Mouse (Mus musculus) bone marrow, adult 2 months (tissue): ENCODE results near the gene Trim63.

Source experiments
- CTCF ChIP-seq: fragments of 200-500 bp; IDR thresholded peaks from 2 replicates; pipeline ENCODE4 v1.5.1; 2011; ENCODE audit warnings: low read length, control low read depth; ENCODE audit not compliant: control insufficient read depth, insufficient read depth
- POLR2A ChIP-seq: fragments of 200-500 bp; IDR thresholded peaks from 2 replicates; pipeline ENCODE4 v1.6.1; 2011; ENCODE audit warnings: low read depth, mild to moderate bottlenecking, control low read depth, low read length, borderline replicate concordance; ENCODE audit not compliant: control insufficient read depth

- no peak for TF ChIP-seq CTCF
- TF ChIP-seq POLR2A: no peak
Observed at GRCm38 (mm10) chr4:134321524-134321923, 6.6 kb downstream of the Trim63 start.
